Mouse (Mus musculus): Measurements from ENCODE around the gene Foxa3.

Gene Foxa3

DNA sequence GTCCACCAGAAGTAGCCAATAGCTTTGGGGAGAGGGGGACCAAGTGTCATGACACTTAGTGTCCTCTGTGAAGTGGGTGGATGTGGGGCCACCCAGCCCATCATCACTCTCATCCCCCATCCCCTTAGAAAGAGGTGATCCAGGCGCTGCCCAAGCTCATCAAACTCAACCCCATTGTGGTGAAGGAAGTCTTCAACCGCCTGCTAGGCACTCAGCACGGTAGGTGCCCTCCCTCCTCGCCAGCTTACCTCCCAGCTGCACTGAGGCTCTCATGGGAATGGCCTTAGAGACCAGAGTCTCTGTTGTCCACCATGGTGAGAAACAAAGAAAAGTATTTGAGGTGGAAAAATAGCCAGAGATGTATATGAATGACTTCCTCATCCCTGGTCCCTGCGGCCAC, 25.9 kb upstream of the Foxa3 start:
- ChIA-PET CTCF (interaction anchor here in 1 of 4 experiments (1.0 kb wide), 1 partner anchor 69 kb away, joined by 3 read pairs; the partner anchor contains the start of gene Gm4969), POLR2A (interaction anchor here in 3 of 4 experiments (0.6 to 1.4 kb wide), 4 partner anchors 9 to 653 kb away, joined by 3 to 4 read pairs (median 3); no protein-coding TSS in a partner anchor)

DNA sequence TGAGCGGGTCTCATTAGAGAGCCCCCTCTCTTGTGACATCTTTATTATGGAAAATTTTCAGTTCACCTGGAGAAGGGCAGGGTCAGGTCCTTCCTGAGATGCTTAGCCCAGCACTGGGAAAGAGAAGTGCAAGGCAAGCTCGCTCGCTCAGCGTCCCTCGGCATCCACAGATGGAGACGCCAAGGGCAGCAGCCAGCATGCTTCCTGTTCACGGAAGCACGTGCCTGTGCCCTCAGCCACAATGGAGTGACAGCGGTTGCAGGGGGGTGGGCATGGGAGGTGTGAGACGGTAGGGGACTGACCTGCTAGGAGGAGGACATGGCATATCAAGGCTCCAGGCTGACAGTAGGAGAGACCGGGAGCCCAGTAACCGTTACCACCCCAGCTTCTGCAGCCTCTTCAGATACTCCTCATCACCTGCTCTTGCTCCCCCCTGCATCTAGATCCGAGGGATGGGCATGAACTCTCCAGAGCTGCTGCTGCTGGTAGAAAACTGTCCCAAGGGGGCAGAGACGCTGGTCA, 24.7 kb upstream of the Foxa3 start:
- ChIA-PET CTCF (interaction anchor here in 2 of 4 experiments (0.6 to 1.2 kb wide), 2 partner anchors 18 to 45 kb away, joined by 3 to 4 read pairs; no protein-coding TSS in a partner anchor), POLR2A (interaction anchor here in 2 of 4 experiments (1.3 to 1.5 kb wide), 4 partner anchors 8 to 46 kb away, joined by 3 to 5 read pairs (median 3); no protein-coding TSS in a partner anchor)

DNA sequence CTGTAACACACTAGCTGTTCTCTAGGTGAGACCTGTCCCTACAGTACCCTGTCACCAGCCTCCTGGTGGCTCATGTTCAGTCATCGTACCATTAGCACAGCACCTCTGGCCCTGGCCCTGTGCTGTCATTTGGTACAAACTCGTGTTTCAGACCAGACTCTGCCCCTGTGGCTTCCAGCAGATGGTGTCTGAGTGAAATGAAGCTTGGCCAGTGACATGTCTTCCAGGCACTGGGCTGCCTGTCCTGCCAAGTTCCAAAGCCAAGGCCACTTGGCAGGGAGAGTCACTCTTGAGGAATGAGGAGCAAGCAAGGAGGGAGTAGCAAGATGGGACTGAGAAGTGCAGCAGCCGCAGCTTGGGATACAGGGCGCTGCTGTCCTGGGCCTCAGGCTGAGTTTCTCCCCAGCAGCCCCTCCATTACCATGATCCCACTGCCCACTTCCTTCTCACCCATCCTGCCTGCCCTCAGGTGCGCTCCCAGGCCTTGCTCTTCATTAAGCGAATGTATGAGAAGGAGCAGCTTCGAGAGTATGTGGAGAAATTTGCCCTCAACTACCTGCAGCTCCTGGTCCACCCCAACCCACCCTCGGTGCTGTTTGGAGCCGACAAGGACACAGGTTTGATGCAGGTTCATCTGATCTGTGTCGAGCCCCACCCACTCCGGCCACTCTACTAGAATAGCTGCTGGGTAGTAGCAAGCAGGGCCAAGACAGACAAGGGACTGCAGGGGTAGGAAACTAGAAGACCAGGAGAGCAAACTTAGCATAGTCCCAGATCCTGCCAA, 23.1 kb upstream of the Foxa3 start:
- ChIA-PET POLR2A (interaction anchor here in 3 of 4 experiments (0.6 to 1.9 kb wide), 8 partner anchors 8 to 47 kb away, joined by 3 to 8 read pairs (median 4); partner anchors contain the start of gene Rsph6a (in 2 of the 3)), CTCF (interaction anchor here (0.6 to 2.3 kb wide), 6 partner anchors 8 to 717 kb away, joined by 3 to 7 read pairs (median 4); partner anchors contain the start of gene Rsph6a (in 2 of the 4))

DNA sequence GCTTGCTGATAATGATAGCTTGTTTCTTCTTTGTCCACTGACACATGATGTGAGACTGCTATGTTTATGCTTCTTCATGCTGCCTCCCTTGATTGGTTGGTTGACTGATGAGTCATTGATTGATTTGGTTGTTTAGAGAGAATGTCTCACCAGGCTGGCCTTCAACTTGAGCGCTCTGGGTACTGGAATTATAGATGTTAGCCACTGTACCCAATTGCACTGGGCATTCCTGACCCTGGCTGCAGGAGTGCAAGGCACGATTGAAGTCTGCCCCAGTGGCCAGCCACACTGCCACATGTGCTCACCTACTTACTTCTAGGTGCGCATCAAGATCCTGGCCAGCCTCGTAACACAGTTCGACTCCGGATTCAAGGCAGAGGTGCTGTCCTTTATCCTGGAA, 21.3 kb upstream of the Foxa3 start:
- ChIA-PET CTCF (interaction anchor here in 2 of 4 experiments (1.5 to 2.3 kb wide), 2 partner anchors 9 to 10 kb away, joined by 5 to 7 read pairs; partner anchors contain the start of gene Rsph6a (in 2 of the 2)), POLR2A (interaction anchor here in 1 of 4 experiments (1.0 to 1.9 kb wide), 4 partner anchors 9 to 47 kb away, joined by 3 to 8 read pairs (median 4); partner anchors contain the start of gene Rsph6a)

DNA sequence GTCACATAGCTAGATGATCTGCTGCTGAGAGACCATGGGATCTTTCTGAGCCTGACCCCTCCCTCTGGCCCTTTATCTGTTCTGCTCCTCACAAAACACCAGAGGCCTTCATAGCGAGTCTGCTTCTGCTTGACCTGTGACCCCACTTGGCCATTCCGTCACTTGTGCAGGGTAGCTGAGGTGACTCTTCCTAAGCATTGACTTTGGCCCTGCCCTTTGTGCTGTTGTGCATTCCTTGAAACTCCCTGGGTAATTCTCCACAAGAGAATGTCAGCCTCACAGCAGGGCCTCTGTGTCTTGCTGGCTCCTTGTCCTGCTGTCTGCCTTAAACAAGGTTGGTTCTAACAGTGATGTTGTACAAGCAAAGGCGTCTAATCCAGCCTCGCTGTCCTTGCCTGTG, 8.3 kb upstream of the Foxa3 start:
- POLR2A ChIA-PET, result interaction anchor here in 3 of 4 experiments (0.9 to 1.7 kb wide), 5 partner anchors 9 to 21 kb away, joined by 3 to 5 read pairs (median 3); no protein-coding TSS in a partner anchor
- CTCF ChIA-PET, result interaction anchor here in 2 of 4 experiments (0.6 to 2.5 kb wide), 2 partner anchors 22 to 132 kb away, joined by 3 to 7 read pairs; partner anchors contain the start of gene Rsph6a (in 1 of the 2)

DNA sequence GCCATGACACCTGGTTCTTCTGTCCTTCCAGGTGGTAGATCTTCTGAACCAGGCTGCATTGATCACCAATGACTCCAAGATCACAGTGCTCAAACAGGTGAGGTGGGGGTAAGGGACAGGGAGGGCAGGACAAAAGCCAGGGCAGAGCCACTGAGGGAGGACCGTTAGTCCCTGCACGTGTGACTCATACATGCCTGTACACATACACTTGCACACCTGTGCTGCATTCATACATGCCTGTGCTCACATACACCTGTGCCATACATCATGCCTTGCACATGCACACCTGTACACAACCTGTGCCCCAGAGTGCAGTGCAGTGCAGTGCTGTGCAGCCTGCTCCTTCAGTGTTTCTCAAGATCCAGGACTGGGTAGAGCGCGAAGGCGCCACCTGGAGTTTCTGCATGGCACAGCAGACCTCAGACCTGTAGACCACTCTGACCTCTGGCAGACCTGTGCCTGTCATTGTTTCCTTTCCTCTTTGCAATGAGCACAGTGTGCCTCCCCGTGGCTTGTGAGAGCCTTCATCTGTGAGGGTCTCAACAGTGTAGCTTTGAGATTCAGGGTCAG, 5.8 kb upstream of the Foxa3 start:
- ChIA-PET POLR2A (interaction anchor here in 2 of 4 experiments (0.9 to 2.1 kb wide), 3 partner anchors 9 to 51 kb away, joined by 3 to 6 read pairs (median 4); no protein-coding TSS in a partner anchor), CTCF (interaction anchor here in 1 of 4 experiments (0.8 to 1.4 kb wide), 5 partner anchors 15 to 64 kb away, joined by 3 to 4 read pairs (median 4); partner anchors contain the start of genes Mypop, Rsph6a and Six5)

DNA sequence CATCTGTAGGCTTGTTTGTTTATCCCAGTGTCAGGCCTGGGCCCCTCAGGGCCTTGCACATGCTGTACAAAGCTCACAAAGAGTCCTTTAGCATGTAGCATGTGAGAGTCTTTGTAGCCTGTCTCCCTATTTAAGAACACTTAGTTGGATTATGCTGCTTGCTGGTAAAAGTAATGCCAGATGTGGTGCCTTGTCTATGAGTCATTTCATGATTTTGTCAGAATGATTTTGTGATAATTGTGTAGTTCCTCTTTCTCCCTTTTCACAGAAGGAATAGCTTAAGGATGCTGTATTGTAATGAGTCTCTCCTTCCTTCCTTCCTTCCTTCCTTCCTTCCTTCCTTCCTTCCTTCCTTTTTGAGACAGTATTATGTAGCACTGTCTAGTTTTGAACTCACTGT, 4.7 kb upstream of the Foxa3 start:
- POLR2A ChIA-PET, result interaction anchor here in 3 of 4 experiments (0.6 to 2.1 kb wide), 8 partner anchors 10 to 126 kb away, joined by 3 to 6 read pairs (median 4); partner anchors contain the start of gene Rsph6a (in 2 of the 3)
- CTCF ChIA-PET, result interaction anchor here (0.6 to 1.7 kb wide), 11 partner anchors 8 to 1980 kb away, joined by 3 to 10 read pairs (median 4); partner anchors contain the start of genes Rsph6a (in 2 of the 4) and Six5 (in 1 of the 4)

DNA sequence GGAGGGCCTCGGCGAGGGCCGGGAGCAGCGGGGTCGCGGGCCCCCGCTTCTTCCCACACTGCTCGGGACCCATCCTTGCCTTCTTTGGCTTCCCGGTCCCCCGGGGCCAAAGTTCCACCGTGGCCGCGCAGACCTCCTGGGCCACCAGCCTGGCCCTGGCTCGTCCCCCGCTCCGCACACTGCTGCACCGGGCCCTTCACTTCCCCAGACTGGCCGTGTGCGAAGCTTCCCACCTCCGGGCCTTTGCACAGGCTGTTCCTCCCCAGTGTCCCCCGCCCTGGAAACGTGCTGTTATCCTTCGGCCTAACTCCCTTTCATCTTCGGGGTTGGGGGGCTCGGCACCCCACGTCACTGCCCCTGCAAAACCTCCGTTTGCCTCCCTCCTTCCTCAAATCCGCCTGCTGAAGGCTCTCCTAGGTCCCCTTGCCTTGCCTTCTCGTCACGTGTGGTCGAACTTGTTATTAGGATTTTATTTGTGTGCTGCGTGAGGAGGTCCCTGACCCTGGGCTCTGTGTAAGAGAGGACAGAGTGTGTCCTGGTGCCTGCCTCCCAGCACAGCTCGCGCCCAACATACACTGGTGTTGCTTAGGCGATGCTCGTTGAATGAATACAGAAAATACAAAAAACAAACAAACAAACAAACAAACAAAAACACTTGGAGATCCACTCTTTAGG, 1.4 kb upstream of the Foxa3 start:
- ChIA-PET POLR2A (interaction anchor here in 2 of 4 experiments (1.0 to 2.7 kb wide), 2 partner anchors 10 to 16 kb away, joined by 3 to 8 read pairs; no protein-coding TSS in a partner anchor), CTCF (interaction anchor here in 2 of 4 experiments (0.8 to 2.8 kb wide), 3 partner anchors 19 to 133 kb away, joined by 3 to 12 read pairs (median 4); no protein-coding TSS in a partner anchor)

DNA sequence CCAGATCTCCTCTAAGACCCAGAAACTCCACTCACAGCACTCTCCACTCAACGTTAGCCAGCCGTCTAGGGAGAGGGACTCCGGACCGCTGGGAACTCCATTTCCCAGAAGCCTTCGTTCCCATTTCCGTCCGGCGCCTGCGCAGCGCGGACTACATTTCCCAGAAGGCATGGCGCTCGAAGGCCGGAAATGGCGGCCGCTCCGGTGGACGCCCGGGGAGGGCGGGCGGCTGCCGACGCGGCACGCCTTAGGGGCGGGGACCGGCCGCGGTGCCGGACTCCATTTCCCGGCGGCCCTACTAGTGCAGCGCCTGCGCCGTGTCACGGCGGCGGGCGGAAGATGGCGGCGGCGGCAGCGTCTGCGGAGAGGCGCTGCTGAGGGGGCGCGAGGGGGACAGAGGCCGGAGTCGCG, 763 bp upstream of the Foxa3 start, which contains the start of gene Sympk:
TSS of gene Sympk (plus strand) at position 282 of the 411 bp plus-strand sequence.
- CTCF ChIA-PET, result interaction anchor here (0.8 to 2.8 kb wide), 18 partner anchors 9 to 132 kb away, joined by 3 to 12 read pairs (median 4); partner anchors contain the start of genes Irf2bp1 (in 1 of the 4), Mypop (in 1 of the 4), Rsph6a (in 1 of the 4) and Six5 (in 1 of the 4)
- POLR2A ChIA-PET, result interaction anchor here in 3 of 4 experiments (0.8 to 2.7 kb wide), 16 partner anchors 10 to 248 kb away, joined by 3 to 8 read pairs (median 4); partner anchors contain the start of genes Irf2bp1 (in 1 of the 3) and Mypop (in 1 of the 3)

DNA sequence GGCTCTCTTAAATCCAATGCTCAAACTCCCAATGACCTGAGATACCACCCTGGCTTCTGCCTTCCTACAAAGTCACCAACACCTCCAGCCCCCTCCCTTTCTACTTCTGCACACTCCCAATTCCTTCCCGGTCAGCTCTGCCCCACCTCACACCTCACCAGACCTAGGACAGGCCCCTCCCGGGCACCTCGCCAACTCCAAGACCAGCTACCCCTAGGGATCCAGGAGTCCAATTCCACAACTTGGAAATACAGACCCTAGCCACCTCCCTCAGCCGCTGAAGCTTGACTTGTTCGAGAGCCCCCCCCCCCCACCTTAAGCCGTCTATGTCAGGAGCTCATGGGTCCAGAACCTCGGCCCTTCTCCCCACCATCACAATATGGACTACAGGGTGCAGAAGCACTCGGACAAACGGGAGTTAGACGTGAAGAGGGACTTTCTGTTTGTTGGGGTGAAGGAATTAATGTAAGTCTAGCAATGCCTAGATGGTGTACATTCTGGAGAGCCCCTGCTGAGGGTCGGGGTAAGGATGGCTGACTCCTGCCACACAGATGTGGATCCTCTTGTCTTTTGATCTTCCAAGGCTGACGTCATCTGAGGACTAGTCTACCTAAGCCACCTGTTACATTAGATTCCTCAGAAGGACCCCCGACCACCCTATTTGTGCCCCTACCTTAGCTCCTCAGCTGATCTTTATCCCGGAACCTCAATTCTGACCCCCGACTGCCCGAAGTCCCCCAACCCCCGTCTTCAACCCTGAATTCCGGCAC, 964 bp downstream of the Foxa3 start:
- CTCF ChIA-PET, result interaction anchor here (0.5 to 2.8 kb wide), 19 partner anchors 7 to 606 kb away, joined by 3 to 12 read pairs (median 5); partner anchors contain the start of genes Gpr4 (in 1 of the 4), Irf2bp1 (in 1 of the 4), Mypop (in 1 of the 4) and Rsph6a (in 1 of the 4)
- POLR2A ChIA-PET, result interaction anchor here in 3 of 4 experiments (0.8 to 2.7 kb wide), 22 partner anchors 8 to 206 kb away, joined by 3 to 8 read pairs (median 4); partner anchors contain the start of genes Irf2bp1 (in 1 of the 3), Mypop (in 1 of the 3), Rsph6a (in 1 of the 3) and Six5 (in 1 of the 3)

DNA sequence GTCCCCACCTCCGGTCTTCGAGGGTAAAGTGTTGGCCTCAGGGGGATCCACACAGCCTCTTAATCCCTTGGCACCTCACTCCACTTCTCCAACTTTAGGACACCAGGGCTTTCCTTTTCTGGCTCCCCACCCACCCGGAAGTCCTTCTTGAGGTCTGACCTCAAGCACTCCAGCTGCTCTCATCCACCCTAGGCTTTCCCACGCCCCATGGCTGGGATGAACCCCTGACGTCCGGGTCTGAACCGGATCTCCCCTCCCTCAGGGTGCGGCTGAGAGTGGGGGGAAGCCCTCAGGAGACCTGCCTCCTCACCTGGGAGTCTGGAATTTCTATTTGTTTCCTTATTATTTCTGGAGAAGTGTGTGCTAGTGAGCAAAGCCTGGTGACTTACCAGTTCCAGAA, 2.3 kb downstream of the Foxa3 start:
- POLR2A ChIA-PET, result interaction anchor here in 3 of 4 experiments (0.5 to 2.0 kb wide), 8 partner anchors 10 to 193 kb away, joined by 3 to 10 read pairs (median 4); partner anchors contain the start of genes Mypop (in 1 of the 3) and Six5 (in 1 of the 3)
- CTCF ChIA-PET, result interaction anchor here in 1 of 4 experiments (1.6 kb wide), 1 partner anchor 14 kb away, joined by 5 read pairs; no protein-coding TSS in a partner anchor

DNA sequence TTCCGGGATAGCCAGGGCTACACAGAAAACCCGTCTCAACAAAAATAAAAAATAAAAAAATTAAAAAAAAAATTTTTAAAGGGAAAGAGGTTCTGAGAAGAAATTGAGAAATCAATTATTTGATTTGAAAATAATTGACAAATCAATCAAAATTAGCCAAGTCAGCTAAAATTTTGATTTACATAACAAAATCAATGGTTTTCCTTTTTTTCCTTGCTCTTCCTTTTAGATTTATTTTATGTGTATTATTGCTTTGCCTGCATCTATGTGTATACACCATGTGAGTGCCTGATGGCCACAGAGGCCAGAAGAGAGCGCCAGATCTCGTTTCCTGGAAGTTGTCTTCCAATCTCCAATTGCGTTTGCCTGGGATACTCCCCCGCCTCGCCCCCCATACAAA, 5.4 kb downstream of the Foxa3 start:
- ChIA-PET CTCF (no interaction called here), POLR2A (no interaction called here)

DNA sequence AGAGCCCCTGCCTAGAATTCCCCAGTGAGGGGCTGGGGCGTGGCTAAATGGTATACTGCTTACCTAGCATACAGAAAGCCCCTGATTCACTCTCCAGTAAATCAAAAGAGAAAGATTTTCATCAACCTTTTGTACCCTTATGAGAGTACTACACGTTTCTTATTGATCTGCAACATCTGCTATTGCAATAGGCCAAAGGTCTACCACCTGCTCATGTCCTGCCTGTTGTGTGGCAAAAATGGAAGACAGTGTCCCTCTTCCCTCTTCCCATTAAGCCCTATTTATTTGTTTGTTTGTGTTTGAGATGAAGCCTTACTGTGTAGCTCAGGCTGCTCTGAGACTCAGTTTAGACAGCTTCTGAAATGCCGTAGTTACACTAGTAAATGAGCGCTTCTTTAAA, 7.3 kb downstream of the Foxa3 start:
- ChIA-PET POLR2A (no interaction called here), CTCF (no interaction called here)

DNA sequence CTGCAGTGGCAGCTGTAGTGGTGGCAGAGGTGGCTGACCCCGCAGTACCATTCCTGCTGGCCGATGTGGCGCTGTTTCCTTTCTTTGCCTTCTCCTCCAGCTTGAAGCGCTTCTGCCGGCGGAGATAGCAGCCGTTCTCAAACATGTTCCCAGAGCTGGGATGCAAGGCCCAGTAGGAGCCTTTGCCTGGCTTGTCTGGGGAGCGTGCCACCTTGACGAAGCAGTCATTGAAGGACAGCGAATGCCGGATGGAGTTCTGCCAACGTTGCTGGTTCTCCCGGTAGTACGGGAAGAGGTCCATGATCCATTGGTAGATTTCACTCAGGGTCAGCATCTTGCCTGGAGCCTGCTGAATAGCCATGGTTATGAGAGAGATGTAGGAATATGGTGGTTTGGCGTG, 8.9 kb downstream of the Foxa3 start:
- POLR2A ChIA-PET, result interaction anchor here in 3 of 4 experiments (0.7 to 1.9 kb wide), 6 partner anchors 8 to 13 kb away, joined by 3 to 9 read pairs (median 6); partner anchors contain the start of genes Foxa3 (in 3 of the 3) and Sympk (in 1 of the 3)
- CTCF ChIA-PET, result interaction anchor here (0.6 to 1.6 kb wide), 13 partner anchors 8 to 164 kb away, joined by 3 to 10 read pairs (median 4); partner anchors contain the start of genes Foxa3 (in 1 of the 4), Rsph6a (in 1 of the 4) and Six5 (in 1 of the 4)

DNA sequence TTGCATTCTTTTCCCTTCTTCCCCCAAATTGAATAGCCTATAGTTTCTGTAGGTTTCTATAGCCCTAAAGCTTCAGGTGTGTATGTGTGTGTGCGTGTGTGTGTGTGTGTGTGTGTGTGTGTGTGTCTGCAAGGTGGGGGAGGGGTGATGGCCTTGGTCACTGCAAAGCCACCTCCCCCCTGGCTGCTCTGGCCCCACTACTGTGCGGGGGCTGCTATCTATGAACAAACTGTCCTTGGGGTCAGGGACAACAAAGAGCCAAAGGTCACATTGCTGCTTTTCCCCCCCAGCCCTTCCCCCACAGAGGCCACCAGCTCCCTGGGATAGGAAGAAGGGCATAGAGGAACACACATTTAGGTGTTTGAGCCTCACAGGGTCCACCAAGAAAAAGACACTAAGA, 10.5 kb downstream of the Foxa3 start:
- POLR2A ChIA-PET, result interaction anchor here in 1 of 4 experiments (0.6 to 1.3 kb wide), 3 partner anchors 10 to 152 kb away, joined by 3 to 6 read pairs (median 4); partner anchors contain the start of gene Foxa3
- CTCF ChIA-PET, result interaction anchor here in 1 of 4 experiments (0.7 kb wide), 1 partner anchor 17 kb away, joined by 3 read pairs; no protein-coding TSS in a partner anchor
